Mouse (Mus musculus) neural tube, embryonic 13.5 days (tissue): ENCODE measurements at regions not wholly inside any gene's neighbourhood (a gene's known extent, or its start where the extent isn't known, plus 50 kb on each side); places are given as distances from the start of the nearest gene placed in this dataset.
A peak's percentile ranks its signal among the peaks of the same experiment; 100 is the strongest.

ENCODE experiments used
- ATAC-seq: fragments of 200-750 bp; cut with Nextera tagmentation; 2 replicates; pipeline ENCODE4 v1.8.0; 2017; ENCODE audit warnings: low read depth, mild to moderate bottlenecking, moderate TSS enrichment, moderate library complexity
- H3K27ac ChIP-seq: fragments of 300-500 bp; sonication (generic); replicated peaks from 2 replicates; pipeline ENCODE4 v1.5.1; 2015; ENCODE audit warnings: moderate library complexity, mild to moderate bottlenecking, inconsistent platforms
- H3K27me3 ChIP-seq: fragments of 300-500 bp; sonication (generic); 2 replicates; pipeline ENCODE4 v1.6.1; 2015; ENCODE audit warnings: mild to moderate bottlenecking, inconsistent platforms
- H3K36me3 ChIP-seq: fragments of 300-500 bp; sonication (generic); 2 replicates; pipeline ENCODE4 v1.6.1; 2015; ENCODE audit warnings: mild to moderate bottlenecking, inconsistent platforms
- H3K4me1 ChIP-seq: fragments of 300-500 bp; sonication (generic); replicated peaks from 2 replicates; pipeline ENCODE4 v1.6.1; 2015; ENCODE audit warnings: inconsistent platforms
- H3K4me2 ChIP-seq: fragments of 300-500 bp; sonication (generic); 2 replicates; pipeline ENCODE4 v1.6.1; 2015; ENCODE audit warnings: inconsistent platforms, mild to moderate bottlenecking, moderate library complexity
- H3K4me3 ChIP-seq: fragments of 300-500 bp; sonication (generic); 2 replicates; pipeline ENCODE4 v1.5.1; 2015; ENCODE audit warnings: mild to moderate bottlenecking, inconsistent platforms
- H3K9ac ChIP-seq: fragments of 300-500 bp; sonication (generic); 2 replicates; pipeline ENCODE4 v1.6.1; 2015; ENCODE audit warnings: moderate library complexity, mild to moderate bottlenecking, inconsistent platforms
- H3K9me3 ChIP-seq: fragments of 300-500 bp; sonication (generic); 2 replicates; pipeline ENCODE4 v1.6.1; 2016; ENCODE audit warnings: inconsistent platforms
- WGBS: fragments of 180-500 bp; shearing (Covaris S2); methylation state at CpG from one replicate; pipeline ENCODE4 v1.1.7; 2015; 5-methylcytosine and 5-hydroxymethylcytosine counted together

GRCm38 (mm10) chr2:53680350-53681011 is 404.9 kb downstream of the Rprm start:
- no peak overlapping the region for H3K4me3 ChIP-seq
- no peak overlapping the region for H3K27ac ChIP-seq
- peaks cover 7% of the 10 kb centered on the region; the same call in 1 of the 2 replicates for H3K4me1 ChIP-seq
- no peaks in the 10 kb centered on the region for H3K27me3 ChIP-seq
- no peak overlapping the region for H3K4me2 ChIP-seq
- H3K9me3 ChIP-seq: no peaks in the 10 kb centered on the region
- no peak for ATAC-seq
- 86% methylated on average over 5 of the region's 5 CpGs for WGBS
- no peaks in the 10 kb centered on the region for H3K36me3 ChIP-seq
- no peak overlapping the region for H3K9ac ChIP-seq

- Histone ChIP-seq H3K27ac (no peak overlapping the region), H3K4me3 (no peak overlapping the region), H3K4me1 (peaks cover 7% of the 10 kb centered on the region; the same call in 1 of the 2 replicates), H3K9ac (no peak overlapping the region), H3K27me3 (no peaks in the 10 kb centered on the region), H3K36me3 (no peaks in the 10 kb centered on the region), H3K4me2 (no peak overlapping the region), H3K9me3 (no peaks in the 10 kb centered on the region)
- WGBS: 21% methylated on average over 4 of the region's 4 CpGs
- ATAC-seq: no peak
Observed at GRCm38 (mm10) chr2:53682599-53682998, 402.8 kb downstream of the Rprm start.

- no peak overlapping the region for H3K9ac ChIP-seq
- WGBS: 91% methylated on average over 7 of the region's 7 CpGs
- H3K4me3 ChIP-seq: no peak overlapping the region
- no peak for ATAC-seq
- H3K27me3 ChIP-seq: no peaks in the 10 kb centered on the region
- H3K4me2 ChIP-seq: no peak overlapping the region
- no peaks in the 10 kb centered on the region for H3K36me3 ChIP-seq
- H3K27ac ChIP-seq: no peak overlapping the region
- peaks cover 5% of the 10 kb centered on the region; the same call in 1 of the 2 replicates for H3K4me1 ChIP-seq
- no peaks in the 10 kb centered on the region for H3K9me3 ChIP-seq
Observed at GRCm38 (mm10) chr2:53687281-53687680, 398.1 kb downstream of the Rprm start.

- H3K27me3 ChIP-seq: no peaks in the 10 kb centered on the region
- no peaks in the 10 kb centered on the region for H3K9me3 ChIP-seq
- peak; percentile 36; the same call in 1 of the 2 replicates for ATAC-seq
- H3K36me3 ChIP-seq: no peaks in the 10 kb centered on the region
- no peak overlapping the region for H3K4me2 ChIP-seq
- H3K4me1 ChIP-seq: no peaks in the 10 kb centered on the region
- 0 out of 2 replicates have a peak overlapping the region, but pooled peaks have one; percentile 2 for H3K27ac ChIP-seq
- no peak overlapping the region for H3K4me3 ChIP-seq
- WGBS: 62% methylated on average over 3 of the region's 3 CpGs
- H3K9ac ChIP-seq: no peak overlapping the region
Observed at GRCm38 (mm10) chr2:53689223-53689880, 396.0 kb downstream of the Rprm start.

GRCm38 (mm10) chr2:53691580-53692118 is 393.7 kb downstream of the Rprm start:
- no peaks in the 10 kb centered on the region for H3K36me3 ChIP-seq
- H3K27ac ChIP-seq: no peak overlapping the region
- H3K4me1 ChIP-seq: no peaks in the 10 kb centered on the region
- no peak for ATAC-seq
- no peaks in the 10 kb centered on the region for H3K9me3 ChIP-seq
- no peak overlapping the region for H3K4me3 ChIP-seq
- H3K4me2 ChIP-seq: no peak overlapping the region
- H3K9ac ChIP-seq: no peak overlapping the region
- no peaks in the 10 kb centered on the region for H3K27me3 ChIP-seq
- WGBS: 67% methylated on average over 5 of the region's 5 CpGs

- Histone ChIP-seq H3K4me2 (no peak overlapping the region), H3K4me3 (no peak overlapping the region), H3K4me1 (no peaks in the 10 kb centered on the region), H3K27me3 (no peaks in the 10 kb centered on the region), H3K9me3 (no peaks in the 10 kb centered on the region), H3K27ac (no peak overlapping the region), H3K36me3 (no peaks in the 10 kb centered on the region), H3K9ac (no peak overlapping the region)
- ATAC-seq: peak; percentile 43; the same call in 1 of the 2 replicates
- WGBS: 63% methylated on average over 3 of the region's 3 CpGs
Observed at GRCm38 (mm10) chr2:53711213-53711612, 374.1 kb downstream of the Rprm start.

GRCm38 (mm10) chr2:53713106-53713640 is 372.2 kb downstream of the Rprm start:
- Histone ChIP-seq H3K4me2 (no peak overlapping the region), H3K27ac (no peak overlapping the region), H3K27me3 (no peaks in the 10 kb centered on the region), H3K4me3 (no peak overlapping the region), H3K36me3 (no peaks in the 10 kb centered on the region), H3K9me3 (no peaks in the 10 kb centered on the region), H3K9ac (no peak overlapping the region), H3K4me1 (no peaks in the 10 kb centered on the region)
- 90% methylated on average over 7 of the region's 7 CpGs for WGBS
- no peak for ATAC-seq

GRCm38 (mm10) chr2:53715017-53715416 is 370.3 kb downstream of the Rprm start:
- H3K4me2 ChIP-seq: no peak overlapping the region
- H3K4me1 ChIP-seq: no peaks in the 10 kb centered on the region
- no peaks in the 10 kb centered on the region for H3K9me3 ChIP-seq
- H3K27ac ChIP-seq: no peak overlapping the region
- no peak for ATAC-seq
- H3K9ac ChIP-seq: no peak overlapping the region
- 65% methylated on average over 5 of the region's 5 CpGs for WGBS
- H3K27me3 ChIP-seq: no peaks in the 10 kb centered on the region
- H3K4me3 ChIP-seq: no peak overlapping the region
- H3K36me3 ChIP-seq: no peaks in the 10 kb centered on the region

- Histone ChIP-seq H3K9me3 (no peaks in the 10 kb centered on the region), H3K36me3 (no peaks in the 10 kb centered on the region), H3K27me3 (no peaks in the 10 kb centered on the region), H3K4me1 (no peaks in the 10 kb centered on the region), H3K27ac (no peak overlapping the region), H3K4me2 (no peak overlapping the region), H3K9ac (no peak overlapping the region), H3K4me3 (no peak overlapping the region)
- 89% methylated on average over 6 of the region's 6 CpGs for WGBS
- no peak for ATAC-seq
Observed at GRCm38 (mm10) chr2:53723231-53723630, 362.1 kb downstream of the Rprm start.

GRCm38 (mm10) chr2:53728693-53729092 is 356.7 kb downstream of the Rprm start:
- Histone ChIP-seq H3K9me3 (no peaks in the 10 kb centered on the region), H3K27ac (no peak overlapping the region), H3K4me2 (no peak overlapping the region), H3K36me3 (no peaks in the 10 kb centered on the region), H3K4me3 (no peak overlapping the region), H3K27me3 (no peaks in the 10 kb centered on the region), H3K9ac (no peak overlapping the region), H3K4me1 (no peaks in the 10 kb centered on the region)
- ATAC-seq: no peak

GRCm38 (mm10) chr2:53730451-53730850 is 354.9 kb downstream of the Rprm start:
- H3K9ac ChIP-seq: no peak overlapping the region
- H3K27ac ChIP-seq: no peak overlapping the region
- no peaks in the 10 kb centered on the region for H3K9me3 ChIP-seq
- no peaks in the 10 kb centered on the region for H3K36me3 ChIP-seq
- no peaks in the 10 kb centered on the region for H3K4me1 ChIP-seq
- H3K27me3 ChIP-seq: no peaks in the 10 kb centered on the region
- no peak for ATAC-seq
- whole genome bisulfite sequencing: 89% methylated on average over 2 of the region's 2 CpGs
- H3K4me3 ChIP-seq: no peak overlapping the region
- H3K4me2 ChIP-seq: no peak overlapping the region

GRCm38 (mm10) chr2:53763486-53763885 is 321.9 kb downstream of the Rprm start:
- no peaks in the 10 kb centered on the region for H3K4me1 ChIP-seq
- no peak for ATAC-seq
- no peak overlapping the region for H3K9ac ChIP-seq
- H3K9me3 ChIP-seq: no peaks in the 10 kb centered on the region
- no peaks in the 10 kb centered on the region for H3K27me3 ChIP-seq
- no peak overlapping the region for H3K27ac ChIP-seq
- no peak overlapping the region for H3K4me3 ChIP-seq
- 70% methylated on average over 2 of the region's 2 CpGs for WGBS
- H3K4me2 ChIP-seq: no peak overlapping the region
- H3K36me3 ChIP-seq: no peaks in the 10 kb centered on the region
